Mouse (Mus musculus): ENCODE results near the gene Anp32a. TPM values are rescaled to one million over a fixed set of nuclear protein-coding genes. Genes with fewer than 3 reads are reported as not detected.
A peak's percentile ranks its signal among the peaks of the same experiment; 100 is the strongest.

The Anp32a gene
- polyA plus RNA-seq (2012; ENCODE audit: insufficient read depth, insufficient read length, missing spikeins): 578 and 694 TPM in 2 replicates

- Histone ChIP-seq H3K4me1 (ENCODE audit: control insufficient read depth, insufficient read depth, insufficient read length, low read length) (peaks cover 6% of the 10 kb centered on the region; the same call in 1 of the 2 replicates), H3K4me3 (ENCODE audit: insufficient read depth, low read depth, low read length) (peak within 1 kb of the TSS; percentile 93), H3K27ac (replicated peaks; ENCODE audit: low read depth, low read length) (peak within 1 kb of the TSS; percentile 99)
These were observed at the start of gene Anp32a for GRCm38 (mm10) chr9:62341123-62341486. TSS of gene Anp32a (plus strand) at chr9:62341293.

GRCm38 (mm10) chr9:62295006-62295698 is 45.9 kb upstream of the Anp32a start:
- H3K4me1 ChIP-seq (ENCODE audit: control insufficient read depth, insufficient read depth, insufficient read length, low read length): no peaks in the 10 kb centered on the region
- no peak overlapping the region for H3K4me3 ChIP-seq (ENCODE audit: insufficient read depth, low read depth, low read length)
- H3K27ac ChIP-seq (replicated peaks; ENCODE audit: low read depth, low read length): no peak overlapping the region

- no peak overlapping the region for H3K27ac ChIP-seq (replicated peaks; ENCODE audit: low read depth, low read length)
- H3K4me1 ChIP-seq (ENCODE audit: control insufficient read depth, insufficient read depth, insufficient read length, low read length): no peaks in the 10 kb centered on the region
- H3K4me3 ChIP-seq (ENCODE audit: insufficient read depth, low read depth, low read length): no peak overlapping the region
These were observed 44.2 kb upstream of the Anp32a start for GRCm38 (mm10) chr9:62296891-62297290.

GRCm38 (mm10) chr9:62315556-62315955 is 25.5 kb upstream of the Anp32a start:
- Histone ChIP-seq H3K4me1 (ENCODE audit: control insufficient read depth, insufficient read depth, insufficient read length, low read length) (no peaks in the 10 kb centered on the region), H3K27ac (replicated peaks; ENCODE audit: low read depth, low read length) (no peak overlapping the region), H3K4me3 (ENCODE audit: insufficient read depth, low read depth, low read length) (no peak overlapping the region)

GRCm38 (mm10) chr9:62318729-62319128 is 22.4 kb upstream of the Anp32a start:
- no peak overlapping the region for H3K27ac ChIP-seq (replicated peaks; ENCODE audit: low read depth, low read length)
- no peaks in the 10 kb centered on the region for H3K4me1 ChIP-seq (ENCODE audit: control insufficient read depth, insufficient read depth, insufficient read length, low read length)
- H3K4me3 ChIP-seq (ENCODE audit: insufficient read depth, low read depth, low read length): no peak overlapping the region

GRCm38 (mm10) chr9:62323816-62324215 is 17.3 kb upstream of the Anp32a start:
- no peaks in the 10 kb centered on the region for H3K4me1 ChIP-seq (ENCODE audit: control insufficient read depth, insufficient read depth, insufficient read length, low read length)

GRCm38 (mm10) chr9:62325965-62326364 is 15.1 kb upstream of the Anp32a start:
- H3K4me1 ChIP-seq (ENCODE audit: control insufficient read depth, insufficient read depth, insufficient read length, low read length): no peaks in the 10 kb centered on the region
- H3K4me3 ChIP-seq (ENCODE audit: insufficient read depth, low read depth, low read length): no peak overlapping the region
- no peak overlapping the region for H3K27ac ChIP-seq (replicated peaks; ENCODE audit: low read depth, low read length)

More at GRCm38 (mm10) chr9:62323816-62324215, 17.3 kb upstream of the Anp32a start:
- Histone ChIP-seq H3K27ac (replicated peaks; ENCODE audit: low read depth, low read length) (no peak overlapping the region), H3K4me3 (ENCODE audit: insufficient read depth, low read depth, low read length) (no peak overlapping the region)

- Histone ChIP-seq H3K4me3 (ENCODE audit: insufficient read depth, low read depth, low read length) (no peak overlapping the region), H3K27ac (replicated peaks; ENCODE audit: low read depth, low read length) (no peak overlapping the region), H3K4me1 (ENCODE audit: control insufficient read depth, insufficient read depth, insufficient read length, low read length) (peaks cover 4% of the 10 kb centered on the region; the same call in 1 of the 2 replicates)
These were observed 6.7 kb upstream of the Anp32a start for GRCm38 (mm10) chr9:62334298-62334825.

- H3K27ac ChIP-seq (replicated peaks; ENCODE audit: low read depth, low read length): no peak overlapping the region
- peaks cover 4% of the 10 kb centered on the region; the same call in 1 of the 2 replicates for H3K4me1 ChIP-seq (ENCODE audit: control insufficient read depth, insufficient read depth, insufficient read length, low read length)
- H3K4me3 ChIP-seq (ENCODE audit: insufficient read depth, low read depth, low read length): no peak overlapping the region
These were observed 5.7 kb upstream of the Anp32a start for GRCm38 (mm10) chr9:62335396-62335795.

GRCm38 (mm10) chr9:62337924-62338635 is 3.0 kb upstream of the Anp32a start:
- Histone ChIP-seq H3K4me1 (ENCODE audit: control insufficient read depth, insufficient read depth, insufficient read length, low read length) (peaks cover 4% of the 10 kb centered on the region; the same call in 1 of the 2 replicates), H3K4me3 (ENCODE audit: insufficient read depth, low read depth, low read length) (peak overlapping the region; percentile 29), H3K27ac (replicated peaks; ENCODE audit: low read depth, low read length) (peak overlapping the region; percentile 97)

GRCm38 (mm10) chr9:62338636-62339191 is 2.4 kb upstream of the Anp32a start:
- Histone ChIP-seq H3K27ac (replicated peaks; ENCODE audit: low read depth, low read length) (peak overlapping the region; percentile 90), H3K4me3 (ENCODE audit: insufficient read depth, low read depth, low read length) (peak overlapping the region; percentile 29), H3K4me1 (ENCODE audit: control insufficient read depth, insufficient read depth, insufficient read length, low read length) (peaks cover 4% of the 10 kb centered on the region; the same call in 1 of the 2 replicates)

- Histone ChIP-seq H3K27ac (replicated peaks; ENCODE audit: low read depth, low read length) (peak overlapping the region; percentile 70), H3K4me3 (ENCODE audit: insufficient read depth, low read depth, low read length) (peak overlapping the region; percentile 93), H3K4me1 (ENCODE audit: control insufficient read depth, insufficient read depth, insufficient read length, low read length) (peaks cover 4% of the 10 kb centered on the region; the same call in 1 of the 2 replicates)
These were observed 581 bp upstream of the Anp32a start for GRCm38 (mm10) chr9:62340301-62341122.

- H3K27ac ChIP-seq (replicated peaks; ENCODE audit: low read depth, low read length): peak overlapping the region; percentile 99
- peaks cover 9% of the 10 kb centered on the region for H3K4me1 ChIP-seq (ENCODE audit: control insufficient read depth, insufficient read depth, insufficient read length, low read length)
- H3K4me3 ChIP-seq (ENCODE audit: insufficient read depth, low read depth, low read length): peak overlapping the region; percentile 93
These were observed 778 bp downstream of the Anp32a start for GRCm38 (mm10) chr9:62341701-62342440.

Measured in brown adipose tissue, adult 24 weeks (tissue).